Mouse (Mus musculus) midbrain, embryonic 15.5 days (tissue): ENCODE measurements at regions not wholly inside any gene's neighbourhood (a gene's known extent, or its start where the extent isn't known, plus 50 kb on each side); places are given as distances from the start of the nearest gene placed in this dataset.
A peak's percentile ranks its signal among the peaks of the same experiment; 100 is the strongest.

Experiments used
- ATAC-seq: fragments of 200-750 bp; cut with Nextera tagmentation; replicated peaks from 2 replicates; pipeline ENCODE4 v1.8.0; 2017; ENCODE audit warnings: moderate TSS enrichment
- H3K27ac ChIP-seq: fragments of 300-500 bp; sonication (generic); 2 replicates; pipeline ENCODE4 v1.5.1; 2015; ENCODE audit warnings: mild to moderate bottlenecking, inconsistent platforms
- H3K27me3 ChIP-seq: fragments of 300-500 bp; sonication (generic); replicated peaks from 2 replicates; pipeline ENCODE4 v1.6.1; 2015; ENCODE audit warnings: inconsistent platforms
- H3K36me3 ChIP-seq: fragments of 300-500 bp; sonication (generic); replicated peaks from 2 replicates; pipeline ENCODE4 v1.6.1; 2015; ENCODE audit warnings: inconsistent platforms
- H3K4me1 ChIP-seq: fragments of 300-500 bp; sonication (generic); 2 replicates; pipeline ENCODE4 v1.6.1; 2015; ENCODE audit warnings: inconsistent platforms
- H3K4me2 ChIP-seq: fragments of 300-500 bp; sonication (generic); 2 replicates; pipeline ENCODE4 v1.6.1; 2015; ENCODE audit warnings: inconsistent platforms, mild to moderate bottlenecking, moderate library complexity
- H3K4me3 ChIP-seq: fragments of 300-500 bp; sonication (generic); 2 replicates; pipeline ENCODE4 v1.5.1; 2015; ENCODE audit warnings: mild to moderate bottlenecking, inconsistent platforms
- H3K9ac ChIP-seq: fragments of 300-500 bp; sonication (generic); 2 replicates; pipeline ENCODE4 v1.6.1; 2015; ENCODE audit warnings: mild to moderate bottlenecking, inconsistent platforms
- H3K9me3 ChIP-seq: fragments of 300-500 bp; sonication (generic); 2 replicates; pipeline ENCODE4 v1.6.1; 2016; ENCODE audit warnings: inconsistent platforms
- WGBS: fragments of 180-500 bp; shearing (Covaris S2); methylation state at CpG from one replicate; pipeline ENCODE4 v1.1.7; 2015; ENCODE audit warnings: mixed read lengths; 5-methylcytosine and 5-hydroxymethylcytosine counted together

DNA sequence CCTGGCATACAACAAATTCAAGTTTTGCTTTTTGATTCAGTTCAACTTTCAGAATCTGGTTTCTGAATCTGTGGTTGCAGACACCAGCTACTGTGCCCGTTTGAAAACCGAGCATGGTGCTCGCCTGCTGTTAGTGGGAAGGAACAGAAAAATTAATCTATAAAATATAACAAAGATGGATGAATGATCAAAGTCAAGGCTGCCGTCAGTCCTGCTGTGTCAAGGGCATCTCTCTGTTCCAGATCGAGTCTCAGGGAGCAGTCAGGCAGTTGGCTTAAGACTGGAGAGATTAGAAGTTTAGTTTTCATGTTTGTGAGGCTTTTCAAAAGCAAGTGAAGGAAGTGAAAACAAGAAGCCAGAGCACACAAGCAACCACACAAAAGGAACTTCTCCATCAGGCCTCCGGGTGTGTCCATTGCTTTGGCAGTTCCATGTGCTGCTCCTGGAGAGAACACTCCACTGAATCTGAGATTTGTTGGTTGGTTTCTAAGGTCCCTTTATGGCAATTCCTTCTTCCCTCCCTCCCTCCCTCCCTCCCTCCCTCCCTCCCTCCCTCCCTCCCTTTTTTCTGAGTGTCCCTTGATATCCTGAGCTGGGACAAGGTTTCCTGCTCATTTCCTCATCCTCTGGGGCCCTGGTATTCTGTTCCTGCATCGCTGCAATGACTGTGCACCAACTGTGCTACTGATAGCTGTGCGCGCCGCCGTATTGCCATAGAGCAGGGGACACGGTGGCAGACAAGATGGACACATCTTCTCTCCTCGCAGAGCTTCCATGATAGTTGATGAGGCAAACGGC lies 145.4 kb upstream of the Serp2 start:
- H3K27me3 ChIP-seq = no peaks in the 10 kb centered on the region
- 70% methylated on average over 14 of the region's 14 CpGs for WGBS
- no peak overlapping the region for H3K27ac ChIP-seq
- no peak overlapping the region for H3K4me3 ChIP-seq
- no peaks in the 10 kb centered on the region for H3K36me3 ChIP-seq
- no peak overlapping the region for H3K4me2 ChIP-seq
- no peak overlapping the region for H3K9ac ChIP-seq
- 0 out of 2 replicates have a peak, but pooled peaks cover under 1% of the 10 kb centered on the region for H3K4me1 ChIP-seq
- no peaks in the 10 kb centered on the region for H3K9me3 ChIP-seq
- ATAC-seq = no peak

DNA sequence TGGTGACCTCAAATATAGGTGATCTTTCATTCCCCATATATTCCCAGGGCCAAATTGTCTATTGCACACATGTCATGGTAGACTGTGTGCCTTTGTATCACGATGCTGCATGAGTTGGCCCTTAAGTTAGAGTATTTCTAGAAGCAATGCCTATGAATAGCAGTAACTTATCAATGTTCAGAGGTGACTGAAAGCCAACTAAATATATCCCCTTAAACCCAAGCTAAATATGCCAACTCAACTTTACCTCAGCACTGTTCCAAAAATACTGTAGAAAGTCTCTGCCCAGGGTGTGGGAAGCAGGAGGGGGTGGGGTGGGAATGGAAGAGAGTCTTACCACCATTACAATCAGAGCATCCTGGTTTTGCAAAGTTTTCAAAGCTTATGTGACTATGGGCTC lies 144.6 kb upstream of the Serp2 start:
- Histone ChIP-seq H3K4me1 (0 out of 2 replicates have a peak, but pooled peaks cover 4% of the 10 kb centered on the region), H3K4me2 (no peak overlapping the region), H3K9me3 (no peaks in the 10 kb centered on the region), H3K27ac (no peak overlapping the region), H3K27me3 (no peaks in the 10 kb centered on the region), H3K9ac (no peak overlapping the region), H3K4me3 (no peak overlapping the region), H3K36me3 (no peaks in the 10 kb centered on the region)
- 94% methylated on average over 1 of the region's 1 CpGs for WGBS
- no peak for ATAC-seq

DNA sequence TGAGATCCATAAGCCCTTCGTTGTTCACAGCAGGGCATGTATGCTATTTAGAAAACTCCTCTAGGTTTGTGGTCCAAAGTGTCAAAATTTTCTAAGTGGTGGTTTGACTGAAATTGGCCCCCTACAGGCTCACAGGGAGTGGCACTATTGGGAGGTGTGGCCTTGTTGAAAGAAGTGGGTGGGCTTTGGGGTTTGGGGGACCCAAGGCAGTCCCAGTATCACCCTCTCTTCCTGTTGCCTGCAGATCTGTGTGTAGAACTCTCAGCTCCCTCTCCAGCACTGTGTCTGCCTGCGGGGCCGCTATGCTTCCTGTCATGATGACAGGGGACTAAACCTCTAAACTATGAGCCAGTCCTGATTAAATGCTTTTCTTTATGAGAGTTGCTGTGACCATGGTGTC lies 144.1 kb upstream of the Serp2 start:
- 0 out of 2 replicates have a peak, but pooled peaks cover 4% of the 10 kb centered on the region for H3K4me1 ChIP-seq
- 92% methylated on average over 3 of the region's 3 CpGs for WGBS
- H3K4me3 ChIP-seq = no peak overlapping the region
- H3K9ac ChIP-seq = no peak overlapping the region
- no peak for ATAC-seq
- no peaks in the 10 kb centered on the region for H3K36me3 ChIP-seq
- H3K9me3 ChIP-seq = no peaks in the 10 kb centered on the region
- H3K27me3 ChIP-seq = no peaks in the 10 kb centered on the region
- H3K4me2 ChIP-seq = no peak overlapping the region
- H3K27ac ChIP-seq = no peak overlapping the region

DNA sequence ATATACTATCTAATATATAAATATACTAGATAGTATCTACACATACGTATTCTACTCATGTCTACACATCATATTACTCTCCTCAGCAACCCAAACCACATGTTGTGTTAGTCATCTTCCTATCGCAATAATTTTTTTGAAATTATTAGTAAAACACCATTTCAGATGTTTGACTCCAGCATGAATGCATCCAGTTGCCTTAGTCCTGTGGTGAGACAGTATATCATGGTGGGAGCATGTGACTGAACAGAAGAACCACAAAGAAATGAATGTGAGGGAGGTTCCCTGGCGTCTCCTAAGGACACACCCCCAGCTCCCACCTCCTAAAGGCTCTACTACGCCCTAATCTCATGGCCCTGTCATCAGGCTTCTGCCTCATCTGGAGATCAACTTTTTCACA lies 143.5 kb upstream of the Serp2 start:
- Histone ChIP-seq H3K9ac (no peak overlapping the region), H3K27me3 (no peaks in the 10 kb centered on the region), H3K4me1 (0 out of 2 replicates have a peak, but pooled peaks cover 4% of the 10 kb centered on the region), H3K27ac (no peak overlapping the region), H3K36me3 (no peaks in the 10 kb centered on the region), H3K4me2 (no peak overlapping the region), H3K4me3 (no peak overlapping the region), H3K9me3 (no peaks in the 10 kb centered on the region)
- WGBS = 85% methylated on average over 4 of the region's 4 CpGs
- ATAC-seq = no peak

DNA sequence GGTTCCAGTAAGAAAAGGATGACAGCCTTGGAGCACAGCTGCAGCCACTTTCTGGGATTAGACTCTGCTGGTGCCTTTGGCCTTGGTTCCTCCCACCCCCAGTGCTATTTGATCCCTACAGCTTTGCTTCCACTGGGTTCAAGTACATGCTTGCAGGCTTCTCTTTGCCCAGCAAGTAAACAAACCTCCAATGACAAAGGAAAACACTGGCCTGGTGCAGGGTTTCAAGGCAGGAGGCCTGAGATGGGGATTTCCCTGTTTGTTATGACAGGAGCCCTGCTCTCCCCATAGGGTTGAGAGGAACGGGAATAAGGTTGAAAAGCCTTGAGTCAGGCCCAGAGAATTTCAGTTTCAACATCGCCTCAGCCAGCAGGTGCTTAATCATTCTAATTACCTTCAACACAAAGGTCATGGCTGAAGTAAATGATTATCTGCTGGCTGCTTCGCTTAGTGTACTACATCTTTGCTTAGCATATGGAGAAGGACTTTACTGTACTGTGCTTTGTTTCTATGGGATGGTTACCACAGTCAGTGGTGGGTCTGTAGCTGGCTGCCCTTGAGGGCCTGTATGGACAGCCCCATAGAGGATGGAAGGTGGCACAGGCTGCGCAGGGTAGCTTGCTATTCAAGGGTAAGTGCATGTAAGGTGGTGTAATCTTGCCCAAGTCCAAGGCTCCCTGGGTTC lies 142.2 kb upstream of the Serp2 start:
- H3K36me3 ChIP-seq = no peaks in the 10 kb centered on the region
- no peaks in the 10 kb centered on the region for H3K27me3 ChIP-seq
- peak overlapping the region; percentile 31; the same call in 1 of the 2 replicates for H3K27ac ChIP-seq
- ATAC-seq = no peak
- no peak overlapping the region for H3K9ac ChIP-seq
- no peaks in the 10 kb centered on the region for H3K9me3 ChIP-seq
- WGBS = 53% methylated on average over 4 of the region's 4 CpGs
- H3K4me2 ChIP-seq = no peak overlapping the region
- H3K4me1 ChIP-seq = 0 out of 2 replicates have a peak, but pooled peaks cover 4% of the 10 kb centered on the region
- H3K4me3 ChIP-seq = no peak overlapping the region

DNA sequence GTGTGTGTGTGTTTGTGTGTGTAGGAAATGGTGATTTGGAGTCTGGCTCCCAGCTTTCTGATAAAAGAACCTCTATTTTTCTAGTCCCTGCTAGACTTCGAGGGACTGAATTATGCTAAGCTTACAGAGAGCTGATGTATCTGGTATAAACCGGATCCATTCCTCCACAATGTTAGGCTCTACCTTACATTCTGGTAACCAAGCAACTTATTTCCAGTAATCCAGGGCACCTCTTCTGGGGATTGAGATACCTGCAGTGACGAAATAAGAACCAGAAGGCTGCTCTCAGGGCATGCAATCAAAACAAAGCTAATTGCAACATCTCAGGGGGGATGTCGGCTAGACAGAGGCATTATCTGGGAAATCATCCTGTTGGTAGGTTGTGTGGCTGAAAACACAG lies 140.0 kb upstream of the Serp2 start:
- Histone ChIP-seq H3K4me3 (no peak overlapping the region), H3K36me3 (no peaks in the 10 kb centered on the region), H3K4me1 (0 out of 2 replicates have a peak, but pooled peaks cover 4% of the 10 kb centered on the region), H3K9ac (no peak overlapping the region), H3K27ac (peak overlapping the region; percentile 10; the same call in 1 of the 2 replicates), H3K4me2 (no peak overlapping the region), H3K9me3 (no peaks in the 10 kb centered on the region), H3K27me3 (no peaks in the 10 kb centered on the region)
- peak; percentile 53; the same call in 1 of the 2 replicates for ATAC-seq
- 44% methylated on average over 4 of the region's 4 CpGs for WGBS

DNA sequence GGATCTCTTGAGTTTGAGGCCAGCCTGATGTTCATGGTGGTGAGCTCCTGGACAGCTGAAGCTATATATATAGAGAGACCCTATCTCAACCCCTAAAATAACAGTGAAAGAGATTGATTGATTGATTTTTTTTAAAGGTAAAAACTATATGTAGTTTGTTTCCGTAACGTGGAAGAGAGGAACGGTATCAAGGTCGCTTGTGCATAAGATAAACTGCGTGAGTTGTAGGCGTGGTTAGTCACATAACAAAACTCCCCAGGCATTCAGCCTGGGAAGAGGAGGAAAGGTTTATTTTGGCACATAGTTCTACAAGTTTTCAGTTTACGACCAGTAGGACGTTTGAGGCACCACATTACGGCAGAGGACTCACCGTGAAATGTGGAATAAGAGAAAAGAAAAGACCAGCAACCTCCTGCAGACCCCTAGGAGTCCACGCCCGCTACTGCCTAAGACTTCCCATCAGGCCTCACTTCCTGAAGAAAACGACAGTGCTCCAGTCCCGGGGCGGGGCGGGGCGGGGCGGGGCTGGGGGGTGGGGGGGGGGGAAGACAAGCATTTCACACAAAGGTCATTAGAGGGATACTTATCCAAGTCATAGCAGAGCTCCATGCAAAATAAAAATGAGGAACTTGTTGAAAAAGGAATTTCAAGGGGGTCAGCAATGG lies 139.1 kb upstream of the Serp2 start:
- Histone ChIP-seq H3K9ac (no peak overlapping the region), H3K4me2 (no peak overlapping the region), H3K9me3 (no peaks in the 10 kb centered on the region), H3K4me3 (no peak overlapping the region), H3K4me1 (0 out of 2 replicates have a peak, but pooled peaks cover 4% of the 10 kb centered on the region), H3K27me3 (no peaks in the 10 kb centered on the region), H3K27ac (no peak overlapping the region), H3K36me3 (no peaks in the 10 kb centered on the region)
- 67% methylated on average over 18 of the region's 18 CpGs for WGBS
- ATAC-seq = no peak

DNA sequence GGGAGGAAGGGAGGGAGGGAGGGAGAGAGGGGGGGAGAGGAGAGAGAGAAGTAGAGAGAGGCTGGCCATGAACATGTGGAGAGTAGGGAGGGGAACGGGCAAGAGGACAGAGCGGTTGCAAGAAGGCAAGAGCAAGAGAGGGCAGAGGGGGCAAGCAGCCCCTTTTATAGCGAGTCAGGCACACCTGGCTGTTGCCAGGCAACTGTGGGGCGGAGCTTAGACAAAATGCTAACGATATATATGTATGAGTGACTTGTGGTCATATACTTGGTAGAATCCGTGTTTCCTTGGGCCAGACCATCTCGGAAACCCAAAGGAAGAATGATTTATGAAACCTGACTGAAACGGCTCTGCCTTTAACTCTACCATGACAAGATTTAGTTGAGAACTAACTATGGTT lies 138.2 kb upstream of the Serp2 start:
- 86% methylated on average over 8 of the region's 8 CpGs for WGBS
- no peak for ATAC-seq
- no peaks in the 10 kb centered on the region for H3K9me3 ChIP-seq

DNA sequence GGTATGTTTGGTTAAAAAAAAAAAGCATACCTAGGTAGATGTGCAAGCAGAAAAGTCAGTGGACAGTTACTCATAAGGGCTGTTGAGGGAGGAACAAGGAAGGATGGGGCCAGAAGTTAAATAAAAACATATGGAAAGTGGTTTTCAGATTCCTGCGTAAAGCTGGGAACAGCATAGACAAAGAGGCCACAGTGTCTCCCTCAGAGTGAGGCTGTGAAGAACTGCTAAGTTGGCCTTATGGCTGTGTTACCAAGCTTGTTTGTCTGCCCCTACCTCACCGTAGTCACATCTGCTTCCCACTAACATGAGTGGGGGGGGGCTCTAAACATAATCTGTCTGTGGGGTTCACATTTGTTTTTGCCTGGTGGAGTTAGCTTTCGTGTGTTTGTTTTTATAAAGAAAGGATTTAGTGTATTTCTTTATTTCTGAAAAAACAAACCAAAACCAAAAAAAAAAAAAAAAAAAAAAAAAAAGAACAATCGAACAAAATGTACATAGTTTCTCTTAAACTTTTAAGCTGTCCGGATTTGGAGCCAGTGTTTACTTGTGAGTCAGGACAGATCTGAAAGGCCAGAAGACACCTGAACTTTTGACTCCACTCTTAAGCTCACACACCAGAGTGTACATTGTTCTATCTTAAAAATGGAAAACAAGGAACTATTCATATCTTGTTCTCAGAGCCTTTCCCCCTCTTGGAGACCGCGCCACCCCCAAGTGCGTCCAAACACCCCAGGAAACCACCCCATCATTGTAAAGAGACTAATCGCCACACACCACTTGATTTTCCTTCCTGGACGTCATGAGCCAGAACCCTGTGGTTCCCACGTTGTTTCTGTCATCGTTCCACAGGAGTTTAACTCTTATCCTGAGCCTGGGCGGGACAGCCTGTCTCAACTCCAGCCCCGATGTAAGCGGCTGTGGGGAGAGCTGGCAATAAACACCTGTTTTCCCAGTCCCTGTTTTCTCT lies 136.9 kb upstream of the Serp2 start:
- 0 out of 2 replicates have a peak, but pooled peaks cover 4% of the 10 kb centered on the region for H3K4me1 ChIP-seq
- H3K9ac ChIP-seq = no peak overlapping the region
- H3K36me3 ChIP-seq = no peaks in the 10 kb centered on the region
- no peak overlapping the region for H3K4me2 ChIP-seq
- no peaks in the 10 kb centered on the region for H3K9me3 ChIP-seq
- H3K4me3 ChIP-seq = no peak overlapping the region
- whole genome bisulfite sequencing = 69% methylated on average over 15 of the region's 15 CpGs
- no peak overlapping the region for H3K27ac ChIP-seq
- no peak for ATAC-seq
- no peaks in the 10 kb centered on the region for H3K27me3 ChIP-seq

More for the DNA sequence above, 138.2 kb upstream of the Serp2 start:
- Histone ChIP-seq H3K27me3 (no peaks in the 10 kb centered on the region), H3K27ac (no peak overlapping the region), H3K4me2 (no peak overlapping the region), H3K36me3 (no peaks in the 10 kb centered on the region), H3K4me1 (0 out of 2 replicates have a peak, but pooled peaks cover 4% of the 10 kb centered on the region), H3K9ac (no peak overlapping the region), H3K4me3 (no peak overlapping the region)

DNA sequence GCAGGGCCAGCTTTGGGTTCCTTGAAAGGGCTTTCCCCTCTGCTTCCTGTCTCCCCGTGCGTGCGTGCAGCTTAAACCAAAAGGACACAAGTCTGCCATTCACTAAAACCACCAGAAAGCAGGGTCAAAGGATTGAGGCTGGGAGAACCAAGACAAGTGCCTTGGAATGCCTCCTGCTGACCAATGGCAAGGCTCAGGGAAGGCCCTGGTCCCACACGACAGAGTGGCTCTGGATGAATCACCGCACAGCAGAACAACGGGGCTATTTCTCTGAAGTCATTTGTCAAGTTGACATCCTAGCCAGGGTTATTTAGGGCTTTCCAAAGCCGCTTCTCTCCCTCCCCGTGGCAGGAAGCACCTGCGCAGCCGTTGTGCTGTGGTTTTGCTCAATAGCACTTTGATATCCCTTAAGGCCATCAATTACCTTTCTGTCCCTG lies 131.3 kb upstream of the Serp2 start:
- no peaks in the 10 kb centered on the region for H3K36me3 ChIP-seq
- no peaks in the 10 kb centered on the region for H3K9me3 ChIP-seq
- ATAC-seq = no peak
- 33% methylated on average over 10 of the region's 10 CpGs for WGBS
- H3K4me3 ChIP-seq = no peak overlapping the region
- H3K27me3 ChIP-seq = no peaks in the 10 kb centered on the region
- H3K4me2 ChIP-seq = no peak overlapping the region
- H3K9ac ChIP-seq = no peak overlapping the region
- H3K4me1 ChIP-seq = peaks cover 24% of the 10 kb centered on the region
- peak overlapping the region; percentile 46 for H3K27ac ChIP-seq

DNA sequence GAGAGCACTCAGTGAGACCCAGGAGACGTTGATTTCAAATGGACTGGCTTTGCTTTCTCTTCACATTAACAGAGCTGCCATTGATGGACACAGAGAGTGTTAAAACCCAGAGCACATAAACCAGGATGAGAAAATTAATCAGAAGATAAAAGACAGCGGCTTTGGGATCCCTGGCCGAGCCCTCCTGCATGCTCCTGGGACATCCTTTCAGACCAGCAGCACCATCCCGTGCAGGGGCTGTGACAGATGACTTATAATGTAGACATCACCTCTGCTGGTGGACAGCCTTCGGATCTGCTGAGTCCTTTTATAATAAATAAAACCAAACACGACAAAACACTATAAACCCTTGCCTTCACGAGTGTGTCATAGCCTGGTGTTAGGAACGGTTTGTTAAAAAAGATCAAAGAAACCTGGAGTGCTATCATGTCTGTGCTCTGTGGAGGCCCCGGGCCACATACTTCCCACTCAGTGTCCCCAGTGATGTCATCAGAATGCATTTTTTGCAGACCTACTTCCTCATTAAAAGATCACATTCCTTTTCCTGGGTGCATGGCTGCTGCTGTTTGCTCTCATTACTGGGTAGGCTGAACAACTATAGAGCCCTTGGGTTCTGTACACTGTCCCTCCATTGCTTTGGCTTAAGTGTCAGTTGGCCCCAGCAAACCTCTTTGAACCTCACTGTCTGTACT lies 130.2 kb upstream of the Serp2 start:
- Histone ChIP-seq H3K4me2 (no peak overlapping the region), H3K4me1 (peaks cover 24% of the 10 kb centered on the region), H3K9me3 (no peaks in the 10 kb centered on the region), H3K4me3 (no peak overlapping the region), H3K9ac (no peak overlapping the region), H3K27me3 (no peaks in the 10 kb centered on the region), H3K36me3 (no peaks in the 10 kb centered on the region), H3K27ac (peak overlapping the region; percentile 10)
- 18% methylated on average over 9 of the region's 9 CpGs for WGBS
- peak; percentile 65; the same call in 1 of the 2 replicates for ATAC-seq
